Mouse (Mus musculus) skeletal muscle tissue, postnatal 0 days (tissue): ENCODE results near the gene Gm42421. TPM values are rescaled to one million over a fixed set of nuclear protein-coding genes. Genes with fewer than 3 reads are reported as not detected.

Experiments
- polyA plus RNA-seq: library from polyadenylated mRNA; unstranded; fragments of >200 nt; fragmentation: Nextera tagmentation; extraction: Ambion mirVana; gene quantifications from 2 replicates; pipeline ENCODE4 v1.2.1, GENCODE M21; 2015

The Gm42421 gene
- polyA plus RNA-seq, result 0.37 TPM in 1 of 2 replicates, not detected in the other

DNA sequence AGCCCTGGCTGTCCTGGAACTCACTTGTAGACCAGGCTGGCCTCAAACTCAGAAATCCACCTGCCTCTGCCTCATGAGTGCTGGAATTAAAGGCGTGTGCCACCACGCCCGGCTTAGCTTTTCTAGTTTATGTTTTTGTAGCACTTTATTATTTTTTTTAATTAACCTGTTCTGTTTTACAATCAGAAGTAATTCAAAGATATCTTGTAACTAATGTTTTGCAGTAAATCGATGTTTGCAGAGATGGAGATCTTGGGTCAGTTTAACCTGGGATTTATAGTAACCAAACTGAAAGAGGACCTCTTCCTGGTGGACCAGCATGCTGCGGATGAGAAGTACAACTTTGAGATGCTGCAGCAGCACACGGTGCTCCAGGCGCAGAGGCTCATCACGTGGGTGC lies at the start of gene Gm42421:
Gene Gm42421 (plus strand): TSS at position 301 of the 400 bp plus-strand sequence.

DNA sequence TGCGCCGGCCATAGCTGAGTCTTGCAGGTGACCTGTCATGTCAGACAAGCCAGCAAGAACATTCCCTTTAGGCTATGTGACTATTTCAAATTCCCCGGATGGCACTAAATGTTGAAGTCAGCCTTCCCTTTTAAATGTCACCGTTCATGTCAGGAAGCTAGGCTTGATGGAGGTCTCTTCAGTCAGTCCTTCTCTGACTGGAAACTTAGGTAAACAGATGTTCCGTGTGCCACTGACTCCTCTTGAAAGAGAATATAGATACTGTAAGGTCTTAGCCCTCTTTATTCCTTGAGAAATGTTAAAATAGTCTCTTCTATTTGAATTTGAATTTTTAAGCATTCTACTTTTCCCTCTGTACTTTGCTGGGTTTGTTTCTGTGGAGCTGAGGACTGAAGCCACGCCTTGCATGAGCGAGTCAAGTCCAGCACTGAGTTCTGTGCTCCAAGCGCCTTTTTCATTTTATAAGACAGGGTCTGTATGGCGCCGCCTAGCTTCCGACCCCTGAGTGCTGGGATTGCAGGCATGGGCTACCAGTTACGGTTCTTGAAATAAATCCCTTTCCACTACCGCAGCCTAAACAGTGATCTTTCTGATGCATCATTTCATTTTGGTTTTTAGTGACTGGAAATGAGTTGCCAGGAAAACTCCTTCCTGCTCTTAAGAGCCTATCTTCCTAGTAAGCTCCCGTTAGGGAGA lies 30.2 kb upstream of the Gm42421 start, which contains the start of gene Ankrd61:
Gene Ankrd61 (minus strand): TSS at position 51 of the 696 bp plus-strand sequence.

DNA sequence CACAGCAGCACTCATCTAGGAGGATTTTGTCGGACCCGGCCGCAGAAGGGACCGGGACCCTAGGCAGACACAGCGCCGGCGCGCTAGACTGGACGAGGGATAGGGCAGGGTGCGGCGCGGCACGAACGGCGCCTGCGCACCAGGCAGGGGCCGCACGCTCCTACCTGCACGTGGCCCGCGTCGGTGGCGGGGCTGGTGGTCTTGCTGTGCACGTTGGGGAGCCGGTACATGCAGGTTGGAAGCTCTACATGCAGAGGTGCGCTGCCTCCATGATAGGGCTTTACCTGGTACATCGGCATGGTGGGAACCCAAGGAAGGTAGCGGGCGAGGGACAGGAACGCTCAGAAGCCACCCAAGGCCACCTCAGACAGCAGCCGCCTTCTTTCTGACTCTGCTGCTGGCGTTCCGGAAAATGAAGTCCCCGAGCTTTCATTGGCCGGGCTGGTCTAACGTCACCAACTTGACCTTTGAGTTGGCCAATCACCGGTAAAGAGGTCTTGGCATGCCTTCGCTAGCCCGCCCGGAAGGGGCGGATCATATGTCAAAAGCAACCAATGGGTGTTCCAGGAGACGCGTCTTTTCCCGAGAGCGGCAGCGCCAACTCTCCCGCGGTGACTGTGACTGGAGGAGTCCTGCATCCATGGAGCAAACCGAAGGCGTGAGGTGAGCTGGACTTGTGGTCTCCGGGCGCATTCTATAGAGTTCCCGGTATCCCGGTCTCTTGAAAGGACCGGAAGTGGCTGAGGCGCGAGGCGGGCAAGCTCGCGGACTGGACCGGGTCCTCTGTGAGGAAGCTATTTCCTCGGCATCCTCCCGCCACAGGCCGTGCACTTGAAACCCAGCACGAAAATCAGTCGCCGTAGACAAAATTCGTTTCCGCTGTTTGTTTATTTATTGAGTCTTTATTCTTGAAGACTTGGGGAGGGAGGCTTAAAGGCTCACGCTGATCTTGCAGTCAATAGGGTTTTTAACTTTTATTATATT lies 18.3 kb upstream of the Gm42421 start, which contains the start of the genes Aimp2 and Pms2:
Gene Aimp2 (minus strand): TSS at position 431 of the 984 bp plus-strand sequence.
Gene Pms2 (plus strand): TSS at position 548 of the 984 bp plus-strand sequence.

GRCm38 (mm10) chr5:143932831-143933230 lies 4.9 kb downstream of the Gm42421 start, which contains the start of gene Rsph10b:
TSS of gene Rsph10b (plus strand) at chr5:143933035.

Other genes starting within 250 kb of the Gm42421 start
- gene Usp42, start 195.9 kb upstream of the Gm42421 start, polyA plus RNA-seq, result 4.6 TPM in 2 replicates
- gene Eif2ak1, start 110.4 kb upstream of the Gm42421 start, polyA plus RNA-seq, result 24.7 and 25.6 TPM in 2 replicates
- gene Ankrd61, start 30.5 kb upstream of the Gm42421 start, polyA plus RNA-seq, result not detected in 2 replicates
- gene Aimp2, start 18.3 kb upstream of the Gm42421 start, polyA plus RNA-seq, result 124 and 129 TPM in 2 replicates
- 9.3 and 9.5 TPM in 2 replicates for gene Pms2, start 18.2 kb upstream of the Gm42421 start, polyA plus RNA-seq
- 3.8 and 4.4 TPM in 2 replicates for gene Rsph10b, start 4.9 kb downstream of the Gm42421 start, polyA plus RNA-seq
- gene Ccz1, start 86.7 kb downstream of the Gm42421 start, polyA plus RNA-seq, result 45.2 and 50.5 TPM in 2 replicates
- 1.6 and 3.6 TPM in 2 replicates for gene Ocm, start 98.5 kb downstream of the Gm42421 start, polyA plus RNA-seq
- 1.6 TPM in 2 replicates for gene Lmtk2, start 172.3 kb downstream of the Gm42421 start, polyA plus RNA-seq